Mouse (Mus musculus) adipocyte (in vitro differentiated cells): ENCODE results near the gene Kalrn.
A peak's percentile ranks its signal among the peaks of the same experiment; 100 is the strongest.

Experiments
- DNase-seq: peaks from one replicate; pipeline ENCODE4 v3.0.0-alpha.2; 2016; ENCODE audit warnings: low spot score

Gene Kalrn

DNA sequence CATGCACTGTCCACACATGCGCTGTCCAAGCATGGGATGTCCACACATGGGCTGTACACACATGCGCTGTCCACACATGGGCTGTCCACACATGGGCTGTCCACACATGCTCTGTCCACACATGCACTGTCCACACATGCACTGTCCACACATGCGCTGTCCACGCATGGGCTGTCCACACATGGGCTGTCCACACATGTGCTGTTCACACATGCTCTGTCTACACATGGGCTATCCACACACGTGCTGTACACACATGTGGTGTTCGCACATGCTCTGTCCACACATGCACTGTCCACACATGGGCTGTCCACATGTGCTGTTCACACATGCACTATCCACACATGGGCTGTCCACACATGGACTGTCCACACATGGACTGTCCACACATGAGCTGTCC, 589.6 kb downstream of the Kalrn start:
- no peak for DNase-seq

- no peak for DNase-seq
Observed at GRCm38 (mm10) chr16:33979855-33980254, 593.5 kb downstream of the Kalrn start.

DNA sequence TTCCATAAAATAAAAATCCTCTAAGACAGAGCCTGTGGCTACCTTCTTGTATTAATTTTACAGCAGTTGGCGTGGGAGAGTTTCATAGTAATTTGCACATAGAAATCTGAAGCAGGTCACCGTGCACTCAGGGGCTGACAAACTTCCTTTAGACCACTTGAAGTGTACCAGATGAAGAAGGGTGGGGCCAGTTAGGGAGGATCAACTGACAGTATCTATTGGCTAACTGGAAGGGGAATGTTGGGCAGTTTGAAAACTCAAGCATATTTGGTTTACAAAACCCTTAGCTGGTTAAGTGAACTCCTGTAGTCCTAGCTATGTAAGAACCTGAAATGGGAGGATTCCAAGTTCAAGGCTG, 606.1 kb downstream of the Kalrn start:
- DNase-seq: peak; percentile 39

DNA sequence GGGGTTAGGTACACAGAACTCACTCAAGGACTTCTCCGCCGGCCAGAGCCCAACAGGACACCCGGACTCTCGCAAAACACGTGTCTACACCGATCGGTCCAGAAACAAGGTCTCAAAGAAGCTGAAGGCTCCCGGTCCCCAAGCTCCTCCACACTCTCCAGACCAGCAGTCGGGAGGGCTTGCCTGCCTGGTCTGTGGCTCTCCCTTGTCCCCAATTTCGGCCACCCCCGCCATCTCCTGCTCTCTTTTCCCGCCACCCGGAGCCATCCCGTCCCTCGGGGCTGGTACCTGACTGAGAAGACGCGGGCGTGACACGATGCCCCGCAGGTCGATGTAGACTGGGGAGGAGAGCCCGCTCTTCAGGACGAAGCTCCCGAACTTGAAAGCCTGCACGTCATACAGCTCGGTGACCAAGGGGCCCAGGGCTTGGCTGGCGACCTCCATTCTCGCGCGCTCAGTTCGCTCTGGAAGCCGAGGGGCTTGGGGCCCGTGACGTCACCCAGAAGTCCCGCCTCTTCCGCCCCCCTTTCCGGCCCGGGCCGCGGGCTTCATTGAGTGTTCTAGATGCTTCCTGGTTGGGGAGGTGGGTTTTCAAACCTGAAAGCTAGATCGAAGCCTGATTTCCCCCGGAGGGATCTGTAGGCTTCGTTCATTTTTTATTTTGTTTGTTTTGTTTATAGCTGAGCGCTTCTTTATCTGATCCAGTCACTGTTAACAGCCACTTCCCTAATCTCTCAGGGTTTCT, 606.6 kb downstream of the Kalrn start, which contains the start of gene Umps:
TSS of gene Umps (minus strand) at position 501 of the 745 bp plus-strand sequence.
- DNase-seq: peak; percentile 73

DNA sequence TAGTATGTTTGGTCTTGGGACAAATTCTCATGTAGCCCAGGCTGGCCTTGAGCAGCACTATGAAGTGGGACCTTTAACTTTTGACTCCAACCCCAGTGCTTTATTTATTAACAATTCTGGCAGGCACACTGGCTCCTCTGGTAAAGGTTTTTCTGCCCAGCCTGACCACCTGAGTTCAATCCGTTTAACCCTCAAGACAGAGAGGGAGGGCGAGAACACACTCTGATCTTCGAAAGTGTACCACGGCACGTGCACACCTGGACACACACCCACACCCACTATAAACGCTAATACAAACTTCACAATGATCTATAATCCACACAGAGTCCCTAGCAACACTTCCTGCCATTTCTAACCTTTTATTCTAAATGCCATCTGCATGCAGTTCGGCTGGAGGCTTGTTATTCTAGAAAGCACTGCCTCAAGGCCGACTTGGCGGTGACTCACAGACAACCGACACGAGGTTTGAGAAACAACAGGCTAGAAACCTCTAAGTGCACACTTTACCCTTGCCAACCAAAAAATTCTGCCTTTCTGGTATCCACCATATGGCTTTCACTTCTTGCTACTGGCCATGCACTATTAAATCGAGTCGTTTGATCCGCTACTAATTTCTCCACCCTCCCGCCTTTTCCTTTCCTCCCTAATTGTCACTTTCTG, 607.3 kb downstream of the Kalrn start:
- peak; percentile 68 for DNase-seq

- DNase-seq: no peak
Observed at GRCm38 (mm10) chr16:33963509-33963908, 609.8 kb downstream of the Kalrn start.

- DNase-seq: no peak
Observed at GRCm38 (mm10) chr16:33954793-33955192, 618.5 kb downstream of the Kalrn start.

GRCm38 (mm10) chr16:33953008-33953407, 620.3 kb downstream of the Kalrn start:
- no peak for DNase-seq

- DNase-seq: peak; percentile 99
Observed at GRCm38 (mm10) chr16:33950830-33951229, 622.5 kb downstream of the Kalrn start.

DNA sequence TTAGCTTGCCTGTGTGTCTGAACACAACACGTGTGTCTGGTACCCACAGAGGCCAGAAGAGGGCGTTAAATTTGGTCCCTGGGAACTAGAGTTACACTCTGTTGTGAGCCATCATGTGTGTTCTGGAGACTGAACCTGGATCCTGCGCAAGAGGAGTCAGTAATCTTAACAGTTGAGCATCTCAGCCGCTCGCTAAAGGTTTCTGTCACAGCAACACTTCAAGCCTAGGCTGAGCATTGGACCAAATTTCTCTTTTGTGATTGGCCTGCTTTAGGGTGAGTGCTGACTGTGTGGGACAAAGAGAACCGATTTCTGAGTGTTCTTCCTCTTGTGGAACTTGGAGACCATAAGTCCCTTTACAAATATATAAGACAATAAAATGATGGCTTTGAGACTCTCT, 622.9 kb downstream of the Kalrn start:
- no peak for DNase-seq

DNA sequence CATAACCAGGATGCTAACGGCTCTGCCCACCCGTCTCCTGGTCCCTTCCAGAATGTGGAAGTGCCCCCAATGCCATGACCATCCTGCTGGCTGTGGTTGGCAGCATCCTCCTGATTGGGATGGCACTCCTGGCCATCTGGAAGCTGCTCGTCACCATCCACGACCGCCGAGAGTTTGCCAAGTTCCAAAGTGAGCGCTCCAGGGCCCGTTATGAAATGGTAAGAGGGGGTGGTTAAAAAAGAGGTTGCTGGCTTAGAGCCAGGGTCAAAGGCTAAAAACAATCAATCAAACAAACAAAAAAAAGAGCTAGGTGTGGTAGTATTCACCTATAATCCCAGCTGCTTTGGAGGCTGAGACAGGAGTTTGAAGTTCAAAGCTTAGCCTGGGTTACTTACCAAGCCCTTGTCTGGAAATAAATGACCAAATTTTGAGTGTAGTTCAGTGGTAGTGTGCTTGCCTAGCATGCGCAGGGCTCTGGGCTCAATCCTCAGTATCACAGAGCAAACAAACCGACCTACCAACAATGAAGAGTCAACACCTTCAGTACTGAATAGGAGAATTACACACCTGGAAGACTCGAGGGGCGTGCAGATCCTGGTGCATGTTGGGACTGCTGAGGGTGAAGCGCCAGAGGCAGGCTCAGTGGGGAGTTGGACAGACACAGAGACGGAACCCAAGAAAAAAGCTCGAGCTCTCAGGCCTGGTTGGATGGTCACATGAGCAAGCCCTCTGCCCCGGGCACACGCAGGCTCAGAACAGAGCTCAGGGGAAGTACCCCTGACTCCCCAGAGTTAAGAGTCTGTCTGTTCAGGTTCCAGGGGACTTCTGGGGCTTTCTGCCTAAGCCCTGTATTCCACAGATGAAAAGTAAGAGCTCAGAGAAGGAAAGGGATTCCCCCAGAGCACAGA, 625.4 kb downstream of the Kalrn start:
- DNase-seq: no peak

DNA sequence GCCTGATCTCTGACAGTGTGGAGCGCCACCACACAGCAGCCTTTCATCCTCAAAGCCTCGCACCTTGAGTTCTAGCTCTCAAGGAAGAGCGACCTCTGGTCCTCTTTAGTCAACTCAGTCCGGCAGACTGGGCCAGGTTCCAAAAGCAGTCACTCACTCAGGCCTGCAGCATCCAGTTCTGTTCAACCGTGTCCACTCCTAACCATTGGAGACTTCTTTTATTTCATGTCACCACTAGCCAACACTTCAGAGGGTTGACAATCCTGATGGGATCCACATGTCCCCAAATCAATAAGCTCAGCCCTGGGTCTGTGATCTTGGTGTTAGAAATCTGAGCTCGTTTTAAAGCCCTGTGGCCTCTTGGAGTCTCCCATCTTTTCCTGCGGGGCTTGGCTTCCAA, 627.3 kb downstream of the Kalrn start:
- peak; percentile 77 for DNase-seq

DNA sequence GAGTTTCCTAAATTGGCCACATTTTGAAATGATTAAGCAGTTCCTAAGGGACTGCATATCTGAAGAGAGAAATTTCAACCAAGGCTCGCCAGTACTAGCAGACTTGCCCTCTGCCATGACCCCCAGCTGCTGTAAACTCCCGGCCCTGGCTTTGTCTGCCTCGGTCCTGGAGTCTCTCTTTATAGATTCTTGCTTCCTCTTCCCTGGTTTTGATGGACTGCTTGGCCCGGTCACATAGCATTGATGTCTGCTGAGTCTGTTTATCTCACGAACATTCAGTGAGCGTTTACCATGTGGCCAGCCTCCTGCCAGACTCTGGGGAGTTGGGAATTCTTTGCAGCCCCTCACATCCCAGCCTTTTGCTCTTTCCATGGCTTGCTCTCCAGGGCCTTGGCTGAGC, 628.6 kb downstream of the Kalrn start:
- DNase-seq: no peak

DNA sequence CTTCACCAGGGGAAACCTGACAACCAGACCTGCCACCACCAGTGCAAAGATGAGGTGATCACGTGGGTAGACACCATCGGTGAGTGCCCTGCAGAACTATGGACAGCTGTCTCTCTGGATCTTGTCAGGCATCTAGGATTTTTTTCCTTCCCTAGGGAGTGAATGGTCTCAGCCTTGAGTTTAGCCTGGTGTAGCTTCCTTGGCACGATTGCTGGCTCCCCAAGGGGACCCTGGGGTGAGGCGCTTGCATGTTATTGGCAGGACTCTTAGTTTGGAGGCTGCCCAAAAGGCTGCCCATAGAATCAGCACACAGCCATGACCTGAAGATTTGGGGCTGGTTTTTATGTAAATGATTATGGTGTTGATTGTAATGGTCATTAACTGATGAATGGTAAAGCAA, 629.2 kb downstream of the Kalrn start:
- DNase-seq: peak; percentile 39

- DNase-seq: no peak
Observed at GRCm38 (mm10) chr16:33943388-33943787, 629.9 kb downstream of the Kalrn start.

DNA sequence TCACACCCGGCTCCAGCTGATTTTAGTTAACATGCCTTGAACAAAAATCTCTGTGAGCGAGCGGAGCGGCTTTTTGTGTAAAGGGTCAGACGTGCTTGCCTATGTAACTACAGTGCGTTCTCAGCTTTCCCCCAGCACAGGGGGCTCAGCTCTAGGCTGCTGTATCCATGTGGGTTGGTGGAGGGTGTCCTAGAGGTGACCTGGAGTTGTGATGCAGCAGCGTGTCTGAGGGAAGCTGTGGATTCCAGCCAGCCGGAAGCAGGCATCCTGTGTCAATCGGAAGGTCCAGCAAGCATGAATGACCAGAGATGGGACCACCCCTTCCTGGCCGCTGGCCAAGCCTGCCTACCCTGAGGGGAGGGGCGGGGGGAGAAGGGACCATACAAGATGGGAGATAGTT, 631.0 kb downstream of the Kalrn start:
- no peak for DNase-seq

GRCm38 (mm10) chr16:33941271-33941781, 632.0 kb downstream of the Kalrn start:
- DNase-seq: peak; percentile 37

DNA sequence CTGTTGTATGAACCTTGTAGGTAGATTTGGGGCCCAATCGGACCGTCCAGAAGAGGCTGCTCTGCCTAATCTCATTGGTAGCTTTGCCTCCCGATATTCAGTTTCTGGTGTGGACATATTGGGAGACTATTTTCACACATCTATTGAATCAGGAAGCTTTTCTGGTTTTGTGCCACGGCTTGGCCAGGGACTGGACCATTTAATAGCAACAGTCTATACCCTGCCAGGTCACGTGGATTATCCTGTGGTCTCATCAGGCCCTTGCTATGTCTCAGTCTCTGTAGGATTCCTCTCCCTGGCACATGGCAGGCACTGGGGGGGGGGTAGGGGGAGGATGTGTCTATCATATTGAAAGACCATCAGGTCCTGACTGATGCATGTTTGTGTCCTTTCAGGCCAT, 633.2 kb downstream of the Kalrn start:
- no peak for DNase-seq

- DNase-seq: no peak
Observed at GRCm38 (mm10) chr16:33939636-33940035, 633.7 kb downstream of the Kalrn start.

DNA sequence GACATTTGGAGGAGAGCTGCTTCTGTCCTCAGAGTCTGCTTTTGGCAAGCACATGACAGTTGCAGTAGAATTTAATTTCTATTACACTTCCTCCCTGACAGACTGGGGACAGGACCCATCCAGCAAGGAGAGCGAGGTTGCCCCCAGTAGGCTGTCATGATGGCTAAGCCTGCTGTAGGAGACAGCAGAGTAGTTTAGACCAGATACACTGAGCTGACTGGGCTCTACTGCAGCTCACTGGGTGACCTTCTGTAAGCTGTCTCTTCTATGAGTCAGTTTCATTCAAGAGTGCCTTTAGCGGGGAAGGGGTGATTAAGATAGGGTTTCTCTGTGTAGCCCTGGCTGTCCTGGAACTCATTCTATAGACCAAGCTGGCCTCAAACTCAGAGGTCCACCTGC, 634.2 kb downstream of the Kalrn start:
- DNase-seq: no peak

- DNase-seq: no peak
Observed at GRCm38 (mm10) chr16:33938311-33939132, 634.8 kb downstream of the Kalrn start.

DNA sequence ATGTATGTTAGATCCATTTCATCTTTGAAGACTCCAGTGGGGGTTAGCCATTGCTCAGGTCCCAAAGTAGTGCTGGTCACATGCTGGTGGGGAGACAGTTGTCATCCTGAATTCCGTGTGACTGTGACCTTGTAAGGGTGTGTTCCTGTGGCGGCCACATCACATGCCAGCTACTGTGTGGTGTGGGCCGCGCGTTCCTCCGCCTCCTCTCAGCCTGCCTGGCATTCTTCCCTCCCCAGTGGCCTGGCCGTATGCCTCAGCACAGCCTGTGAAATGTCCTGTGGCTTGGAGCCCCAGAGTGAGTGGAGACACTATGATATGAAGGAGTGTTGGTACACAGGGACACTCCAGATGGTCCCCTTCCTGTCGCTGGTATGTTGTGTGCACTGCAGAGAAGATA, 635.8 kb downstream of the Kalrn start:
- DNase-seq: no peak
